Mouse (Mus musculus): ENCODE measurements at regions not wholly inside any gene's neighbourhood (a gene's known extent, or its start where the extent isn't known, plus 50 kb on each side); places are given as distances from the start of the nearest gene placed in this dataset.
A peak's percentile ranks its signal among the peaks of the same experiment; 100 is the strongest.

- Histone ChIP-seq H3K27ac (replicated peaks; ENCODE audit: low read depth, low read length) (no peak overlapping the region), H3K4me2 (ENCODE audit: low read depth, severe bottlenecking) (no peak overlapping the region), H3K4me1 (ENCODE audit: control insufficient read depth, insufficient read depth, low read length) (no peaks in the 10 kb centered on the region), H3K27me3 (ENCODE audit: control insufficient read depth, insufficient read depth, low read length) (no peaks in the 10 kb centered on the region), H3K36me3 (ENCODE audit: control insufficient read depth, insufficient read depth, low read length) (no peaks in the 10 kb centered on the region), H3K9me3 (ENCODE audit: control insufficient read depth, low read length) (no peaks in the 10 kb centered on the region), H3K9ac (ENCODE audit: low read length) (no peak overlapping the region), H3K4me3 (ENCODE audit: low read depth, low read length) (no peak overlapping the region)
- ATAC-seq (ENCODE audit: insufficient number of reproducible peaks, low FRiP score, low TSS enrichment, low read depth) (no peak), DNase-seq (ENCODE audit: low spot score) (no peak)
- WGBS: 65% methylated on average over 4 of the region's 4 CpGs
Measured at GRCm38 (mm10) chr8:98955803-98956202, 460.5 kb downstream of the Cdh8 start.

GRCm38 (mm10) chr8:98913159-98913777, 503.0 kb downstream of the Cdh8 start:
- H3K4me1 ChIP-seq (ENCODE audit: control insufficient read depth, insufficient read depth, low read length): no peaks in the 10 kb centered on the region
- H3K27ac ChIP-seq (replicated peaks; ENCODE audit: low read depth, low read length): no peak overlapping the region
- H3K9me3 ChIP-seq (ENCODE audit: control insufficient read depth, low read length): no peaks in the 10 kb centered on the region
- H3K27me3 ChIP-seq (ENCODE audit: control insufficient read depth, insufficient read depth, low read length): no peaks in the 10 kb centered on the region
- DNase-seq (ENCODE audit: low spot score): no peak
- no peak overlapping the region for H3K4me3 ChIP-seq (ENCODE audit: low read depth, low read length)
- no peak overlapping the region for H3K4me2 ChIP-seq (ENCODE audit: low read depth, severe bottlenecking)
- WGBS: 86% methylated on average over 3 of the region's 3 CpGs
- ATAC-seq (ENCODE audit: insufficient number of reproducible peaks, low FRiP score, low TSS enrichment, low read depth): no peak
- no peaks in the 10 kb centered on the region for H3K36me3 ChIP-seq (ENCODE audit: control insufficient read depth, insufficient read depth, low read length)
- no peak overlapping the region for H3K9ac ChIP-seq (ENCODE audit: low read length)

- 89% methylated on average over 4 of the region's 4 CpGs for WGBS
Measured at GRCm38 (mm10) chr8:98893331-98893730, 522.9 kb downstream of the Cdh8 start.

GRCm38 (mm10) chr8:98861664-98862306, 554.5 kb downstream of the Cdh8 start:
- ATAC-seq (ENCODE audit: insufficient number of reproducible peaks, low FRiP score, low TSS enrichment, low read depth) (no peak), DNase-seq (ENCODE audit: low spot score) (no peak)
- Histone ChIP-seq H3K36me3 (ENCODE audit: control insufficient read depth, insufficient read depth, low read length) (no peaks in the 10 kb centered on the region), H3K4me1 (ENCODE audit: control insufficient read depth, insufficient read depth, low read length) (no peaks in the 10 kb centered on the region), H3K4me2 (ENCODE audit: low read depth, severe bottlenecking) (no peak overlapping the region), H3K9me3 (ENCODE audit: control insufficient read depth, low read length) (no peaks in the 10 kb centered on the region), H3K9ac (ENCODE audit: low read length) (no peak overlapping the region), H3K27me3 (ENCODE audit: control insufficient read depth, insufficient read depth, low read length) (no peaks in the 10 kb centered on the region), H3K27ac (replicated peaks; ENCODE audit: low read depth, low read length) (no peak overlapping the region), H3K4me3 (ENCODE audit: low read depth, low read length) (no peak overlapping the region)
- 79% methylated on average over 2 of the region's 2 CpGs for WGBS

More at GRCm38 (mm10) chr8:98893331-98893730, 522.9 kb downstream of the Cdh8 start:
- no peak overlapping the region for H3K9ac ChIP-seq (ENCODE audit: low read length)
- H3K4me2 ChIP-seq (ENCODE audit: low read depth, severe bottlenecking): no peak overlapping the region
- no peaks in the 10 kb centered on the region for H3K36me3 ChIP-seq (ENCODE audit: control insufficient read depth, insufficient read depth, low read length)
- ATAC-seq (ENCODE audit: insufficient number of reproducible peaks, low FRiP score, low TSS enrichment, low read depth): no peak
- no peak overlapping the region for H3K27ac ChIP-seq (replicated peaks; ENCODE audit: low read depth, low read length)
- no peak overlapping the region for H3K4me3 ChIP-seq (ENCODE audit: low read depth, low read length)
- no peak for DNase-seq (ENCODE audit: low spot score)
- H3K9me3 ChIP-seq (ENCODE audit: control insufficient read depth, low read length): no peaks in the 10 kb centered on the region
- no peaks in the 10 kb centered on the region for H3K4me1 ChIP-seq (ENCODE audit: control insufficient read depth, insufficient read depth, low read length)
- no peaks in the 10 kb centered on the region for H3K27me3 ChIP-seq (ENCODE audit: control insufficient read depth, insufficient read depth, low read length)

- ATAC-seq (ENCODE audit: insufficient number of reproducible peaks, low FRiP score, low TSS enrichment, low read depth) (no peak), DNase-seq (ENCODE audit: low spot score) (no peak)
- 79% methylated on average over 4 of the region's 4 CpGs for WGBS
- Histone ChIP-seq H3K36me3 (ENCODE audit: control insufficient read depth, insufficient read depth, low read length) (no peaks in the 10 kb centered on the region), H3K27ac (replicated peaks; ENCODE audit: low read depth, low read length) (no peak overlapping the region), H3K9me3 (ENCODE audit: control insufficient read depth, low read length) (no peaks in the 10 kb centered on the region), H3K4me2 (ENCODE audit: low read depth, severe bottlenecking) (no peak overlapping the region), H3K27me3 (ENCODE audit: control insufficient read depth, insufficient read depth, low read length) (no peaks in the 10 kb centered on the region), H3K9ac (ENCODE audit: low read length) (no peak overlapping the region), H3K4me1 (ENCODE audit: control insufficient read depth, insufficient read depth, low read length) (no peaks in the 10 kb centered on the region), H3K4me3 (ENCODE audit: low read depth, low read length) (no peak overlapping the region)
Measured at GRCm38 (mm10) chr8:98861175-98861574, 555.1 kb downstream of the Cdh8 start.

GRCm38 (mm10) chr8:98860416-98860815, 555.9 kb downstream of the Cdh8 start:
- Histone ChIP-seq H3K4me3 (ENCODE audit: low read depth, low read length) (no peak overlapping the region), H3K4me2 (ENCODE audit: low read depth, severe bottlenecking) (no peak overlapping the region), H3K9ac (ENCODE audit: low read length) (no peak overlapping the region), H3K27ac (replicated peaks; ENCODE audit: low read depth, low read length) (no peak overlapping the region), H3K36me3 (ENCODE audit: control insufficient read depth, insufficient read depth, low read length) (no peaks in the 10 kb centered on the region), H3K4me1 (ENCODE audit: control insufficient read depth, insufficient read depth, low read length) (no peaks in the 10 kb centered on the region), H3K27me3 (ENCODE audit: control insufficient read depth, insufficient read depth, low read length) (no peaks in the 10 kb centered on the region), H3K9me3 (ENCODE audit: control insufficient read depth, low read length) (no peaks in the 10 kb centered on the region)
- DNase-seq (ENCODE audit: low spot score): peak; percentile 29
- 37% methylated on average over 5 of the region's 5 CpGs for WGBS
- ATAC-seq (ENCODE audit: insufficient number of reproducible peaks, low FRiP score, low TSS enrichment, low read depth): 0 out of 2 replicates have a peak, but pooled peaks have one; percentile 35

- no peak overlapping the region for H3K4me2 ChIP-seq (ENCODE audit: low read depth, severe bottlenecking)
- H3K9ac ChIP-seq (ENCODE audit: low read length): no peak overlapping the region
- no peaks in the 10 kb centered on the region for H3K4me1 ChIP-seq (ENCODE audit: control insufficient read depth, insufficient read depth, low read length)
- 76% methylated on average over 5 of the region's 5 CpGs for WGBS
- ATAC-seq (ENCODE audit: insufficient number of reproducible peaks, low FRiP score, low TSS enrichment, low read depth): no peak
- no peak overlapping the region for H3K4me3 ChIP-seq (ENCODE audit: low read depth, low read length)
- DNase-seq (ENCODE audit: low spot score): no peak
- H3K36me3 ChIP-seq (ENCODE audit: control insufficient read depth, insufficient read depth, low read length): no peaks in the 10 kb centered on the region
- no peak overlapping the region for H3K27ac ChIP-seq (replicated peaks; ENCODE audit: low read depth, low read length)
- H3K27me3 ChIP-seq (ENCODE audit: control insufficient read depth, insufficient read depth, low read length): no peaks in the 10 kb centered on the region
- H3K9me3 ChIP-seq (ENCODE audit: control insufficient read depth, low read length): no peaks in the 10 kb centered on the region
Measured at GRCm38 (mm10) chr8:98829515-98829914, 586.8 kb downstream of the Cdh8 start.

- no peak overlapping the region for H3K9ac ChIP-seq (ENCODE audit: low read length)
- H3K4me1 ChIP-seq (ENCODE audit: control insufficient read depth, insufficient read depth, low read length): no peaks in the 10 kb centered on the region
- no peak overlapping the region for H3K4me2 ChIP-seq (ENCODE audit: low read depth, severe bottlenecking)
- H3K9me3 ChIP-seq (ENCODE audit: control insufficient read depth, low read length): no peaks in the 10 kb centered on the region
- no peak overlapping the region for H3K27ac ChIP-seq (replicated peaks; ENCODE audit: low read depth, low read length)
- H3K4me3 ChIP-seq (ENCODE audit: low read depth, low read length): no peak overlapping the region
- 69% methylated on average over 4 of the region's 4 CpGs for WGBS
- no peaks in the 10 kb centered on the region for H3K27me3 ChIP-seq (ENCODE audit: control insufficient read depth, insufficient read depth, low read length)
- H3K36me3 ChIP-seq (ENCODE audit: control insufficient read depth, insufficient read depth, low read length): no peaks in the 10 kb centered on the region
- DNase-seq (ENCODE audit: low spot score): no peak
- no peak for ATAC-seq (ENCODE audit: insufficient number of reproducible peaks, low FRiP score, low TSS enrichment, low read depth)
Measured at GRCm38 (mm10) chr8:98829006-98829405, 587.3 kb downstream of the Cdh8 start.

GRCm38 (mm10) chr8:98811922-98812321, 604.3 kb downstream of the Cdh8 start:
- Histone ChIP-seq H3K4me2 (ENCODE audit: low read depth, severe bottlenecking) (no peak overlapping the region), H3K36me3 (ENCODE audit: control insufficient read depth, insufficient read depth, low read length) (no peaks in the 10 kb centered on the region), H3K9me3 (ENCODE audit: control insufficient read depth, low read length) (no peaks in the 10 kb centered on the region), H3K27ac (replicated peaks; ENCODE audit: low read depth, low read length) (no peak overlapping the region), H3K9ac (ENCODE audit: low read length) (no peak overlapping the region), H3K4me3 (ENCODE audit: low read depth, low read length) (no peak overlapping the region), H3K27me3 (ENCODE audit: control insufficient read depth, insufficient read depth, low read length) (no peaks in the 10 kb centered on the region), H3K4me1 (ENCODE audit: control insufficient read depth, insufficient read depth, low read length) (no peaks in the 10 kb centered on the region)
- no peak for DNase-seq (ENCODE audit: low spot score)
- WGBS: 88% methylated on average over 3 of the region's 3 CpGs
- ATAC-seq (ENCODE audit: insufficient number of reproducible peaks, low FRiP score, low TSS enrichment, low read depth): no peak

Data from limb, embryonic 11.5 days (tissue).